Mouse (Mus musculus) brain, embryonic 14.5 days (tissue): ENCODE data around the gene BC052040.

ENCODE experiments used
- CTCF ChIP-seq: fragments of 200-500 bp; IDR thresholded peaks from 2 replicates; pipeline ENCODE4 v1.5.1; 2012; ENCODE audit warnings: inconsistent platforms, mild to moderate bottlenecking, moderate library complexity, borderline replicate concordance; ENCODE audit not compliant: insufficient read depth, insufficient read length; ENCODE audit errors: extremely low read depth
- POLR2A ChIP-seq: fragments of 200-500 bp; IDR thresholded peaks from 2 replicates; pipeline ENCODE4 v1.6.1; 2012; ENCODE audit warnings: mild to moderate bottlenecking, inconsistent platforms, borderline replicate concordance; ENCODE audit not compliant: poor library complexity, insufficient read depth, insufficient read length, severe bottlenecking; ENCODE audit errors: extremely low read depth

- no peak for TF ChIP-seq CTCF
- TF ChIP-seq POLR2A = no peak
These were observed 106.1 kb downstream of the BC052040 start for GRCm38 (mm10) chr2:115687612-115688011.
